ENCODE assay signal across 9 mouse cellular contexts in the genomic region with DNA sequence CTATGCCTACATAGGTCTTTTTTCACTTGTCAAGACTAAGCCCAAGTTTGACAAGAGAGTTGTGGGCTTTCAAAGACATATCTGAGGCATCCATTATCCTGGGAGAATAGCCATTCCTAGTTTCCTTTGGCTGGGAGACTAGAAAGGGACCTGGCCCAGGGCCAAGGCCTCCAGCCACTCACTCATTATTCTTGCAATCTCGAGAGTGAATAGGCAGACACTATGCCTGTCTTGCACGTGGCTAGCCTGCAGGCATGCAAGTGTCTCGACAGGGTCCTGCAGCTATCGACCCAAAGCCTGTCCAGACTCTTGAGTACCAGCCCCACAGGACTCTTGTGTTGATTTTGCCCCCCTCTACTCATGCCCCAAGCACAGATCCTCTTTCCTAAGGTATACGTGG.
DNase-seq lines count a peak whose midpoint lies in the region; ATAC-seq and TF ChIP-seq lines count a peak whose summit lies in the region.
"Had no signal": no experiment of that assay in that cellular context is flagged by ENCODE, and none has a peak within 500 bp of the region (broad histone marks: within the 10 kb centered on the region; RNA-seq: fewer than 3 reads in every experiment).

No protein-coding gene starts in this region.

- DNase-seq in liver: peak; percentile 31
- no peak for DNase-seq in liver, postnatal 0 days
- DNase-seq in brain, embryonic 14.5 days (ENCODE audit: low read depth): peak; percentile 79
- DNase-seq in heart, postnatal 14 days: peak; percentile 63 to 66
- peak; percentile 65 for DNase-seq in lung, postnatal 14 days
- no peak for DNase-seq in left cerebral cortex, adult 11 months (ENCODE audit: low spot score)
- DNase-seq: cerebellum, postnatal 25 days had no signal

- intact Hi-C loops in heart, postnatal 14 days (cut with DNase I): no loop called here

- no peak for TF ChIP-seq CTCF in liver, postnatal 0 days (IDR thresholded peaks at IDR 0.05; ENCODE audit: low read depth)
- TF ChIP-seq CTCF in brain, embryonic 14.5 days (IDR thresholded peaks at IDR 0.05; ENCODE audit: borderline replicate concordance, extremely low read depth, insufficient read depth, insufficient read length): no peak

- H3K27ac ChIP-seq in liver, postnatal 0 days (ENCODE audit: low read depth): no peak overlapping the region

- WGBS in liver, postnatal 0 days (ENCODE audit: insufficient replicate concordance): 62% methylated on average over 5 of the region's 5 CpGs

- TF ChIP-seq POLR2A in brain, embryonic 14.5 days (IDR thresholded peaks at IDR 0.05; ENCODE audit: borderline replicate concordance, extremely low read depth, insufficient read depth, insufficient read length, poor library complexity, severe bottlenecking): no peak

- no peak for TF ChIP-seq EP300 in liver, postnatal 0 days (IDR thresholded peaks at IDR 0.05; ENCODE audit: low read depth)

- no peaks in the 10 kb centered on the region for H3K36me3 ChIP-seq in liver, postnatal 0 days (replicated peaks; ENCODE audit: insufficient read depth, low read length)

- no peaks in the 10 kb centered on the region for H3K4me1 ChIP-seq in liver, postnatal 0 days (ENCODE audit: insufficient read depth)
- H3K4me1 ChIP-seq: megakaryocyte, embryonic 14.5 days had no signal

- H3K9ac ChIP-seq in liver, postnatal 0 days (replicated peaks): no peak overlapping the region

- no peak overlapping the region for H3K4me2 ChIP-seq in liver, postnatal 0 days (ENCODE audit: low read depth, low read length)

- H3K9me3 ChIP-seq in liver, postnatal 0 days (ENCODE audit: low read length): no peaks in the 10 kb centered on the region
- H3K9me3 ChIP-seq: megakaryocyte, embryonic 14.5 days had no signal

- ATAC-seq in liver, postnatal 0 days: no peak
- no peak for ATAC-seq in inflammation-experienced regulatory T-cells, adult 6 months

- no peaks in the 10 kb centered on the region for H3K27me3 ChIP-seq in liver, postnatal 0 days (ENCODE audit: insufficient read depth, low read length)

- no peak overlapping the region for H3K4me3 ChIP-seq in liver, postnatal 0 days (ENCODE audit: low read depth, low read length)
- H3K4me3 ChIP-seq: megakaryocyte, embryonic 14.5 days had no signal

Comparison
In these comparisons a context has a peak if more than half of its experiments do, and no peak if none do; other contexts are left out.
1. DNase-seq: peak in liver (single experiment), brain, embryonic 14.5 days (single experiment), heart, postnatal 14 days (2 of 2) and lung, postnatal 14 days (single experiment); none in liver, postnatal 0 days (single experiment) and left cerebral cortex, adult 11 months (single experiment).